Mouse (Mus musculus): ENCODE measurements around the gene Lmtk3.

Gene Lmtk3

DNA sequence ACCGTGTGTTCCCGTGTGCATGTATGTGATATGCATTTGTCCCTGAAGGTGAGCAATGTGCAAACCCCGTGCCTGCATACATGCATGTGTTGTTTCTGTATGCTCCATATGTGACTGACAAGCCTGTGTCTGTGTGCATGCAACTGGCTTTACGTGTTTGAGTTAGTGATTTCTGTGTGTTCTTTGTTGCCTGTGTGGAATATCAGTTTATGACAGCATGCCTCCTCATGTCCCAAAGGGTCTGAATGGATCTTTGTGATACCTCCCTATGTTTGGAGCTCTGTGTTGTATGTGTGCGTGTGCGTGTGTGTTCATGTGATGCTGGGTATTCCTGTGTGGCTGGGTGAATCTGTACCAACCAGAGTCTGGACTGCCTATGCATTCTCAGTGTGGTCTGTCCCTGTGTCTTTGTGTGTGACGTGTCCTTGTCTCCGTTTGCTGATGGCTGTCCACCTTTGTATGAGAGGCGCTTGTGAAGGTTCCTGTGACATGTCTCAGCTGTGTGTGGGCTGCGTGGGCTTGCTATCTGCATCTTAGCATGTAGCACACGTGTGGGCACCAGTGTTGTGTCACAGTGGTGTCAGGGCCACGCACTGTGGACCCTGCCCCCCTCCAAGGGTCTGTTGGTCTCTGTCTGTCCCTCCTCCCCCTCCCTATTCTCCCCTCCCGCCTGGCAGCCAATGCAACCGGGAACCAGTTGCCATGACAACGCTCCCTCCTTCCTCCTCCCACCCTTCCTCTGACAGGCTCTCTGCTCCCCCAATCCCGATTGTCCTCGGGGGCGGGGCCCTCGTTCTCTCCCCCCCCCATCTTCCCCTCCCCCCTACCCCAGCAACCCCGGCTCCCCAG, 1.2 kb downstream of the Lmtk3 start, which contains the start of gene Sult2b1:
Sult2b1 (minus strand) TSS at position 146 of the 849 bp plus-strand sequence.
- DNase-seq: no peak

DNA sequence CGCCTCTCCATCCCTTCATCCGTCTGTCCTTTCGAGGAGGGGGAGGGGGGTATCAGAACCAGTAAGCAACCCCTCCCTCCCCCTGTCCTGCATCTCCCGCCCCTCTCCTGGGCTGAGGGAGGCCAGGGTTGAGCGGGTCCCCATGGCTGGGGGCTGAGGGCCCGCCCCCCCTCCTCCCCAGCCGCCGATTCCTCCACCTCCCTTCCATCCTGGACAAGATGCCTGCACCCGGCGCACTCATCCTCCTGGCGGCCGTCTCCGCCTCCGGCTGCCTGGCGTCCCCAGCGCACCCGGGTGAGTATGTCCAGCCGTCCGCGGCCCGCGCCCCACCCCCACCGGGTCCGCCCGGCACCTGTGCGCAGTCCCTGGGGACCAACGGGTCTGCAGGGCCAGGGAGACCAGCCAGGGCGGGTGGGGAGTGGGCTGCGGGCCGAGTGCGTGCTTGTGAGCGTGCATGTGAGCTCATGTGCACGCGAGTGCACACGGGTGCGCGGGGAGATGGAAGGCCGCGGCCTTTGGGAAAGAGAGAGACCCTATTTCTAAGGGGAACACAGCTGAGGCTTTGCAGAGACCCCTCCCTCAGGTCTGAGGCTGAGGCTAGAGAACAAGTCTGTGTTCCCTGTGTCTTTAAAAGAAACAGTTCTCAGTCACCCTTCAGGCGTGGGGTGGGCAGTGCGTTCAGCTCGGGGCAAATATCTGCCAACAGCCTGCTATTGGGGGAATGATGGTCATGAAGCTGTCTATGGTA, 2.0 kb downstream of the Lmtk3 start:
- DNase-seq: no peak

DNA sequence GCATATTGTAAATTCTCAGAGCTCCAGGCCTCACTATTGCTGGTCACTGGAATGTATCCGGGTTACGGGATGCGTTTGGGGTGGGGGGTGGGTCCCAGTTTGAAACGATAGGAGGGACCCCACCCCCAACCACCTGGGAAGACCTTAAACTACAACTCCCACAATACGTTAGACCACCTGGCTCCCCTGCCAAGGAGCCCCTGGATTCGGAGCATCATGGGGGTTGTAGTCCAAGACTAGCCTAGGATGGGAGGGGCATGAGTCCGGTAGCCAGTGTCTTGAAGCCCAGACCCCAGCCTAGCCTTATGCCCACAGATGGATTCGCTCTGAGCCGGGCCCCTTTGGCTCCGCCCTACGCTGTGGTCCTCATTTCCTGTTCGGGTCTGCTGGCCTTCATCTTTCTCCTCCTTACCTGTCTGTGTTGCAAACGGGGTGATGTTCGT, 2.6 kb downstream of the Lmtk3 start:
- DNase-seq: no peak

DNA sequence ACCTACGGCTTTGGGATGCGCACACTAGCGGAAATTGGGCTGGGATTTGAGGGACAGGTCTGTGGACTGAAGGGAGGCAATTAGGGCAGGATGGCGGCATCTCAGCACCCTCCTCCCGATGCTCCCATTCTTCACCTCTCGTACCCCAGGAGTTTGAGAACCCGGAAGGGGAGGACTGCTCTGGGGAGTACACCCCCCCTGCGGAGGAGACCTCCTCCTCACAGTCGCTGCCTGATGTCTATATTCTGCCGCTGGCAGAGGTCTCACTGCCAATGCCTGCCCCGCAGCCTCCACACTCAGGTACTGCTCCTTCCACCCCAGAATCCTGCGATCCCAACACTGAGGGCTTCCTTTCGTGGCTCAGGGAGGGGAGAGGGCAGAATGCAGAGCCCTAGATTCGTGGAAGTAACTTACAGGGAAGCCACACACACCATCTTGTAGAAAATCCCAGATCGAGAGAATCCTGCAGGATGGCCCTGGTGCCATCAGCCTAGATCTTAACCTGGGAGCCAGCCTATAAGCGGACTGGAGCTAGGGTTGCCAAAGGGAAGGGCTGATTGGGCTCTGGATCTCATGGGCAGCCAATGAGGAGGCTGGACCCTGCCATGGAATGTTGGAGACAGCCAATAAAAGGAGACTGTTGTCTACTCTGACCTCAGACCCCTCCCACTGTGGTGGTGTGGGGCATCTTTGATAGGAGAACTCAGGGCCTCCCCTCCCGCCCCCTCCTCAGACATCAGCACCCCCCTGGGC, 3.3 kb downstream of the Lmtk3 start:
- no peak for DNase-seq

DNA sequence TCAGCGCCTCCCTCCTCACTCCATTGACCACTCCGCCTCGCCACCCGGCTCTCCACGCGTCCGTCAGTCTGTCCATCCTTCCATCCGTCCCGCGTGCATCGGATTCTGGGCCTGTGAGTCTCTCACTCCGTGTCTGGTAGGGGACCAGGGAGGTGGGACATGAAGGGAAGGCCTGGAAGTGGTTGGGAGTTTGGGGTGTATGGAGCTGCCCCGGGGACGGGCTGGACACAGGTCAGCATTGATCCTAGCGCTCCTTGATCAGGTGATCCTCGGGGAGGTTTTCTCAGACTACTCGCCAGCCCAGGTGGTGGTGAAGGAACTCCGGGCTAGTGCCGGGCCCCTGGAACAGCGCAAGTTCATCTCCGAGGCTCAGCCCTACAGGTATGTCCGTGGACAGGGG, 4.1 kb downstream of the Lmtk3 start:
- DNase-seq: no peak

DNA sequence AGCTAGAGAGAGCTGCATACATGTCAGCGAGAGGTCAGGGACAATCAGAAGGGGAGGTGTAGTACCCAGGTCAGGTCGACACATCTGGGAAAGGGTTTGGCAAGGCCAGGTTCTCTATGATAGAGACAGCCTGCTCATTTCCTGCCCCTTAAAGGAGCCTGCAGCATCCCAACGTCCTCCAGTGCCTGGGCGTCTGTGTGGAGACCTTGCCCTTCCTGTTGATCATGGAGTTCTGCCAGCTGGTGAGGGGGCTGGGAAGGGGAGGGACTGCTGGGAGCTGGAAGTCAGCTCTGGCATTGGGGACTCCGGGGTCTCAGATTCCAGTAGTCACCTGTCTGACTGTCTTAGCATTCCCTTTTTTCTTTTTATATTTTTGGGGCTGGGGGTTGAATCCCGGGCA, 7.2 kb downstream of the Lmtk3 start:
- DNase-seq: no peak

DNA sequence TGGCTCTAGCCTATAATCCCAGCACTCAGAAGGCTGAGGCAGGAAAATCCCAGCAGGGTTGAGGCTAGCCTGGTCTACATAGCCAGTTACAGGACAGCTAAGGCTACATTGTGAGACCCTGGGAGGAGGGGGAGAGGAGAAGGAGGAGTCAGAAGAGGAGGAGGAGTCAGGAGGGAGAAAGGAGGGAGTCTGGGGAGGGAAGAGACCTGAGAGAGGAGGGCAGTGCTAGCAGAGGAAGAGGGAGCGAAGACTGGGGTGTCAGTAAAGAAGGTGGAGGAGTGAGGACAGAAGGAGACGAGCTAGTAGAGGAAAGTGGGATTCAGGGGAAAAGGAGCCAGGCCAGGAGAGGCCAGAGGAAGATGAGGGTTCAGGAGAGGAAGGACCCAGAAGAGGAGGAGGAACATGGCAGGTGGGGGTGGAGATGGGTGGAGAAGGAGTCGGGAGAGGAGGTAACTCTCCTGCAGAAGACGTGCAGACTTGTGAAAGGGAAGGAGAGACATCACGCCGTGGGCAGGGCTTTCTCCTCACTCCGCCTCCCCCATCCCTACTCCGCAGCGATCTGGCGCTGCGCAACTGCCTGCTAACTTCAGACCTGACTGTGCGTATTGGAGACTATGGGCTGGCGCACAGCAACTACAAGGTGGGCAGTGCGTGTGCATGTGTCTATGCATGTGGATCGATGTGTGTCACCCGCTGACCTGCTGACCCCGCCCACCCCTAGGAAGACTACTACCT, 8.4 kb downstream of the Lmtk3 start:
- DNase-seq: no peak

DNA sequence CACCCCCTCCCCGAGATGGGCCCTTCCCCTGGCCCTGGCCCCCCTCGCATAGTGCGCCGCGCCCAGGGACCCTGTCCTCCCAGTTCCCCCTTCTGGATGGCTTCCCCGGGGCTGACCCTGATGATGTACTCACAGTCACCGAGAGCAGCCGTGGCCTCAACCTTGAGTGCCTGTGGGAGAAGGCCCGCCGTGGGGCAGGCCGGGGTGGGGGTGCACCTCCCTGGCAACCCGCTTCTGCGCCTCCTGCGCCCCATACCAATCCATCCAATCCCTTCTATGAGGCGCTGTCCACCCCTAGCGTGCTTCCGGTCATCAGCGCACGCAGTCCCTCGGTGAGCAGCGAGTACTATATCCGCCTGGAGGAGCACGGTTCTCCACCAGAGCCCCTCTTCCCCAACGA, 9.7 kb downstream of the Lmtk3 start:
- no peak for DNase-seq

DNA sequence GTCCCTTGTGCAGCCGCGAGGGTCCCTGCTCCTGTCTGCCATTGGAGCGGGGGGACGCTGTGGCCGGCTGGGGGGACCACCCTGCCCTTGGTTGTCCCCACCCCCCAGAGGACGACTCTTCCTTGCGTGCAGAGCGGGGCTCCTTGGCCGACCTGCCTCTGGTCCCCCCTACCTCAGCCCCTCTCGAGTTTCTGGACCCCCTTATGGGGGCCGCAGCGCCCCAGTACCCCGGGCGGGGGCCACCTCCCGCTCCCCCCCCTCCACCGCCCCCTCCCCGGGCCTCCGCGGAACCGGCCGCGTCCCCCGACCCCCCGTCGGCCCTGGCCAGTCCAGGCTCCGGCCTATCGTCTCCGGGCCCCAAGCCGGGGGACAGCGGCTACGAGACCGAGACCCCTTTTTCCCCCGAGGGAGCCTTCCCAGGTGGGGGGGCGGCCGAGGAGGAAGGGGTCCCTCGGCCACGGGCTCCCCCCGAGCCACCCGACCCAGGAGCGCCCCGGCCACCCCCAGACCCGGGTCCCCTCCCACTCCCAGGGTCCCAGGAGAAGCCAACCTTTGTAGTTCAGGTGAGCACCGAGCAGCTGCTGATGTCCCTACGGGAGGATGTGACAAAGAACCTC, 10.5 kb downstream of the Lmtk3 start:
- DNase-seq: no peak

DNA sequence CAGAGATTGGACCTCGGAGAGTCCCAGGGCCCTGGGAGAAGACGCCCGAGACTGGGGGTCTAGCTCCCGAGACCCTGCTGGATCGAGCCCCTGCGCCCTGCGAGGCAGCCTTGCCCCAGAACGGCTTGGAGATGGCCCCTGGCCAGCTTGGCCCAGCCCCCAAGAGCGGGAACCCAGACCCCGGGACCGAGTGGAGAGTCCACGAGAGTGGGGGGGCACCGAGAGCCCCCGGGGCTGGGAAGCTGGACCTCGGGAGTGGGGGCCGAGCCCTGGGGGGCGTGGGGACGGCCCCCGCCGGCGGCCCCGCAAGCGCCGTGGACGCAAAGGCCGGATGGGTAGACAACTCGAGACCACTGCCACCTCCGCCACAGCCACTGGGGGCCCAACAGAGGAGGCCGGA, 11.4 kb downstream of the Lmtk3 start:
- no peak for DNase-seq

DNA sequence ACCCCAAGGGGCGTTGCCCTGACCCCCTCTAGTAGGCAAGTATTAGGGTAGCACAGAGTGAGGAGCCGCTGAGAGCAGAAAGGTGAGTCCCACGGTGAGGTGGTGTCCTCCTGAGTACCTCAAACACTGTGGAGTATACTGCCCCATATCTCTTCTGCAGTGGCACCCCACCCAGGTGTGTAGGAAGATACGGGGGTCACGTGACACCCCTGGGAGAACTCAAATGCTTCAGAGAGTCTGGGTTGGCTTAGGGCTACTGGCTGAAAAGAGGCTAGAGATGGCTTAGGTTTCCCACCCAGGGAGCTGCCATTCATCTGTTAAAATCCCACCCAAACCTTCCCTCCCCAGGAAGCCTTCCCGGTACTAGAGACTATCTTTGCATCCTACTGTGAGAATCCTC, 13.4 kb downstream of the Lmtk3 start:
- DNase-seq: no peak

DNA sequence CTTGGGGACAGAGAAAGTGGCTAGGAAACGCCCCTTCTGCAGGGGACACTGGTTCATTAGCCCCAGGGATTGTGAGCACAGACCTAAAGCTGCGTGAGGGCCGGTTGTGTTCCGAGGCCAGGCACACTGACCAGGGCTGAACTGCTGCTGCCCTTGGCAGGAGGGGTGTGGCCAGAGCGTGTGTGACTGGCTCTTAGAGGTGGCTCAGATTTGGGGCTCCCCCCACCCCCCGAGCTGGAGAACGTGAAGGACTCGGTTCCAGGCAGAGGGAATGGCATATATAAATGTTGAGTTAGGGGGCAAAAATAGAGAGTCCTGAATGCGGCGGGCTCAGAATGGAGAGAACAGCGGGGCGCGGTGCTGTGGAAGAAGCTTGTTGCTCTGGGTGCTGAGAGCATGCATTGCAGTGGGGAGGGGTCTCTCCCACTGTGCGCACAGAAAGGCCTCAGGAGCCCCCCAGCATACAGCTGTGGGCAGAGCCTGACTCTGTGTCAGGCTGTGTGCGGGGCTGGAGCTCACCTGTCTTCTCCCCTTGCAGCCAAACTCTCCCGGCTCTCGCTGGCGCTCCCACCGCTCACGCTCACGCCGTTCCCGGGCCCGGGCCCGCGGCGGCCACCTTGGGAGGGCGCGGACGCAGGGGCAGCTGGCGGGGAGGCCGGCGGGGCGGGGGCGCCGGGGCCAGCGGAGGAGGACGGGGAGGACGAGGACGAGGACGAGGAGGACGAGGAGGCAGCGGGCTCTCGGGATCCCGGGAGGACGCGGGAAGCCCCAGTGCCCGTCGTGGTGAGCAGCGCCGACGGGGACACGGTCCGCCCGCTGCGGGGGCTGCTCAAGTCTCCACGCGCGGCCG, 14.3 kb downstream of the Lmtk3 start:
- DNase-seq: no peak

DNA sequence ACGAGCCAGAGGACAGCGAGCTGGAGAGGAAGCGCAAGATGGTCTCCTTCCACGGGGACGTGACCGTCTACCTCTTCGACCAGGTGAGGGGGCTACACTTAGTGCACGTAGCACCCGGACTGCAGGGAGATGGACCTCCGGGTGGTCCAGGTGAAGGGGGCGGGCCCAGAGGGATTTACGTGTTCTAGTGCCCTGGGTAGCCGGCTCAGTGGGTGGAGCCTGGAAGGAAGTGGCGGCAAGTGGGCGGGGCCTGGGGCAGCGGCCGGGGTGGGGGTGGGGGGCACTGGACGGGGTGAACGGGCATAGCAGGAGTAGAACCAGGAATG, 14.9 kb downstream of the Lmtk3 start:
- no peak for DNase-seq

DNA sequence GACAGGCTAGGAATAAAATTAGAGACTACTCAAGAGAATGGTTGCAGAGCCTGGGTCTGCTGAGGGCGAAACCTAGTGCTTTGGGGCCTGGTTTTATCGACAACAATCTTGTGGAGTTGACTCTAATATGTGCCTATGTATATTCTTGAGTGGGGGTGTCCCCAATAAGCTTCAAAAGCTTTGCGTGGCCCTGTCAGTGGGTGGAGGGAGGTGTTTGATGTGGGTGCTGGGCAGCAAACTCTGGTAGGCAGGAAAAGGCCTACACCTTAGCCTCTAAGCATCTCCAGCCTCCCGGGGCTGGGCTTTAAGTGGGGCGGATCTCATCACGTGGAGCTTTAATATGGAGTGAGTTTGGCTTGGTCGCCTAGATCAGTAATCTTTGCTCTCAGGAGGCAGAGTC, 15.4 kb downstream of the Lmtk3 start:
- no peak for DNase-seq

DNA sequence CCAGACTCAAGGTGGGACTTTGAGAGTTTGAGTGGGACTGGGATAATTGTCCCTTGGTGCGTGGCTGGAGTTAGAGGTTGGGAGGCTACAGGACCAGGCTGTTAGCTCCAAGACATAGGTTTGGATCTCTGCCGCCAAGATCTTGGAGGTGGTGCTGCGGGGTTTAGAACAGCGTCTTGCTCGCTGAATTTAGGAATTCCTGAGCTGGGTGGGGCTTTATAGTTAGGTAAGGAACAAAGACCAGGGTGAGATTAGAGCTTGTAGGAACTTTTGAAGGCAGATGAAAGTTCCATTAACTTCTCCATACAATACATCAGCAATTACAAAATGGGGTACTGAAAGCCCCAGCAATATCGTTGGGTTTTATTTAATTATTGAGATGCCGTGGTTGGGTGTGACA, 16.5 kb downstream of the Lmtk3 start:
- DNase-seq: no peak

DNA sequence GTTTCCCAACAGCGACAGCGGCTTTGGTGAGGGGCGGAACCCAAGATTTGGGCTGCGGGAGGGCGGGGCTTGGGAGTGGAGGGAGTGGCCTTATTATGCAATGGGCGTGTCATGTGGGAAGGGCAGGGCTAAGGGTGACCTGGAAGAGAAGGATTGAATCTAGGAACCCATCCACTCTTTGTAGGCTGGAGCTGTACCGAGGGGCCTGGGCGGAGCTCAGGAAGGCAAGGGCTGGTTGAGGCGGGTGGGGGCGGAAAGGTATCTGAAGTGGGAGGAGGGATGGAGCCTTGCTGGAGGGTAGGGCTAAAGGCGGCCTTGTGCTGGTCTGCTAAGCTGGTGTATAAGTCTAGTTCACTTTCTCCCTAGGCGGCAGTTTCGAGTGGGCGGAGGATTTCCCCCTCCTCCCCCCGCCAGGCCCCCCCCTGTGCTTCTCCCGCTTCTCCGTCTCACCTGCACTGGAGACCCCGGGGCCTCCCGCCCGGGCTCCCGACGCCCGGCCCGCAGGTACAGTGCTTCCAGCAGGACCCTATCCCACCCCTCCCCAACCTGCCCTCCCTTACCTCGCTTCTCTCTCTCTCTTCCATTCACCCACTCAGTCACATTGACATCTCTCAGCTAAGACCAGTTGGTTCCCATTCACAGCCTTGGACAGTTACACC, 17.1 kb downstream of the Lmtk3 start:
- DNase-seq: peak in 1 of 2 experiments; percentile 36

DNA sequence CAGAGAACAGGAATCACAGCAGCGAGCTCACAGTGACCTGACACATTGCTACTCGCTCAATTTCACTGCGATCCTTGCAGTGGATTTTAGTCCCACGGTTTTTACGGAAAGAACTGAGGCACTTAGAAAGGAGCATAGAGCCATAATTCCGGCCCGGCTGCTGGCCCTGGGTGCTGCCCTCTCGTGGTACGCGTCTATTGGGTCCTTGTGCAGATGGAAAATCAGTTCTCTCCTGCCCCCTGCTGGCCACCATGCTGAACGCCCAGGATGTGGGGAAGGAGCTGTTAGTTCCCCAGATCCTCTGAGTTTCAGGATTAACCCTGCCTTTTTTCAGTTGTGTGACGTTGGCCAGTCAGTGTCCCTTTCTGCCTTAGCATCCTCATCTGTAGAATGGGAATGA, 17.8 kb downstream of the Lmtk3 start:
- DNase-seq: peak; percentile 69 to 72

DNA sequence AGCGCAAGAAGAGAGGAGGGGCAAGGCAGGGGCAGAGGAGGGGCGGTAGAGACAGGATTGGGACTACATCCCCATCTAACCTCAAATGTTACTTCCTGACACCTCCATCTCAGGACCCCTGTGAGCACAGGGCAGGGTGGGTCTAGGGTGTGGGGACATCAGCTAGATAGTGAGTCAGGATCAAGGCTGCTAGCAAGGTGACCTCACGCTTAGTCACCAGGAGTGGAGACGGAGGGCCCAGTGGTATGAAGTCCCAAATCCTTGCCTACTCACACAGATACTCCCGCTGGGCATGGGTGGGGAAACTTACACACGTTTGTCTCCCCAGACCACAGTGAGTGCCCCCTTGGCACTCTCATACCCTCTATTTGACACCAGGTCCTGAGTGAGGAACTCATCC, 19.0 kb downstream of the Lmtk3 start:
- DNase-seq: no peak

DNA sequence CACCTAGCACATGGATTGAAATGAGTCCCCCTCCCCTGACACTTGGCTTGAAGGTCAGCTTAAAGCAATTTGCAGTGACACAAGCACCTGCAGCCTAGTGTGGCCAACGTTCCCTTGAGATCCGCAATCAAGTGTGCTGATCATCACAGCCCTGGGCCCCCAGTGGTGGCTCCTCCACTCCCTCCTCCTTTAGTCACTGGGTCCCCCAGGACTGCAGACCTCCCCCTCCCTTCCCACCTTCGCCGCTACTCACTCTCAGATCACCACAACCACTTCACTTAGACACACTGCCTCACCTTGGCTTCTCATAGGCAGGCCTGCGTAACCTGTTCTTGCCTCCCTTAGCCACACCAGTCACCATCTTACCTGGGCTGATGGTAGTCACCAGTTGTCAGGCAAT, 22.4 kb downstream of the Lmtk3 start:
- DNase-seq: no peak

DNA sequence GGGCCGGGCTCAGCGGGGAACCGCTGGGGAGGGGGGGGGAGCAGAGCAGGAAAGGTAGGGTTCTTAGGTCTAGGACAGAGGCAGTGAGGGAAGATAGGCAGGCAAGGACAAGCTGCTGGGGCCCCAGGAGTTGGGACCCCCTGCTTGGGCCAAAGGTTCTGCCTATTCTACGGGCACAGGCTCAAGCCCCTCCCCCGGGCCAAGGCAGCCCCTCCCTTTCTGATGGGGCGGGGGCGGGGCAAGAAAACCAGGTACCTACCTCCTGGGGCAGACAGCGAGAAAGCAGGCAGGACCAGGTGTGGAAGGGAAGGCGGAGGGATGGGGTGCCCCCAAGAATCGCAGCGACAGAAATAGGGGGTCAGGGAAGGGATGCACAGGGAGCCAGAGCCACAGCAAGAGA, 24.9 kb downstream of the Lmtk3 start:
- no peak for DNase-seq
